Mouse (Mus musculus) MEL (cell line): ENCODE measurements at regions not wholly inside any gene's neighbourhood (a gene's known extent, or its start where the extent isn't known, plus 50 kb on each side); places are given as distances from the start of the nearest gene placed in this dataset.

Source experiments
- CTCF ChIP-seq, 3 experiments: IDR thresholded peaks in 2 of 3; conservative IDR thresholded peaks in 1 of 3; 2 replicates each; pipeline ENCODE4 v1.5.1; 2011 to 2012; ENCODE audit warnings: low read length in 3 of 3, low read depth in 2 of 3, mild to moderate bottlenecking in 2 of 3, improper control_type of control experiment in 1 of 3, inconsistent platforms in 1 of 3, mixed read lengths in 1 of 3, moderate library complexity in 1 of 3; ENCODE audit not compliant: control insufficient read depth in 1 of 3, insufficient read depth in 1 of 3, poor library complexity in 1 of 3, severe bottlenecking in 1 of 3
- EP300 ChIP-seq, 2 experiments: IDR thresholded peaks; 2 replicates each; pipeline ENCODE4 v1.6.1; 2011; ENCODE audit warnings: improper control_type of control experiment in 2 of 2, low read length in 2 of 2, low read depth in 1 of 2, mild to moderate bottlenecking in 1 of 2
- POLR2A ChIP-seq, 2 experiments: IDR thresholded peaks; 2 replicates each; pipeline ENCODE4 v1.6.1; 2011 to 2012; ENCODE audit warnings: low read length in 2 of 2, mild to moderate bottlenecking in 2 of 2, control low read depth in 1 of 2, improper control_type of control experiment in 1 of 2, low read depth in 1 of 2, moderate library complexity in 1 of 2; ENCODE audit not compliant: control insufficient read depth in 1 of 2, insufficient read depth in 1 of 2, poor library complexity in 1 of 2

DNA sequence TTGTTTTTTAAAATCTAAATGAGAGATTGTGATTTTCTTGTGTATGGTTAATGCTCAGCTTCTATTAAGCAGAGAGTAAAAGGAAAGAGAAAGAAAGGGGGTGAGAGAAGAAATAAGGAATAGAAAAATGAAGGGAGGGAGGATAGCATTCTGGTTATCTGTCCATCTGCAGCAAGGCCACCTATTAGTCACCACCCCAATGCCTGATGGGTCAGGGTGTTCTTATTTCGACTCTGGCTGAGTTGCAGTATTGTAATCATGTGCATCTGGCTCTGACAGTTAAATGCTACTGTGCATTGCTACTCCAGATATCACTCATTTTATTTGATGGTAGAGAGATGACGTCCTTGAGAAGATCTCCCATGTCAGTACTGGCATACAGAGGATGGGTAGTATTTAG lies 300.9 kb upstream of the Cpeb2 start:
- TF ChIP-seq POLR2A (IDR thresholded peaks at IDR 0.05; ENCODE audit: control insufficient read depth in 1 of 2, insufficient read depth in 1 of 2, low read depth in 1 of 2, low read length in 2 of 2, poor library complexity in 1 of 2) = no peak
- TF ChIP-seq EP300 (IDR thresholded peaks at IDR 0.05; ENCODE audit: low read depth in 1 of 2, low read length in 2 of 2) = no peak
- TF ChIP-seq CTCF (IDR thresholded peaks at IDR 0.05 in 2 of 3, conservative IDR thresholded peaks at IDR 0.05 in 1 of 3; ENCODE audit: control insufficient read depth in 1 of 3, insufficient read depth in 1 of 3, low read depth in 2 of 3, low read length in 3 of 3, poor library complexity in 1 of 3, severe bottlenecking in 1 of 3) = no peak
